Mouse (Mus musculus) macrophage (primary cell): ENCODE results near the gene Ubox5. TPM values are rescaled to one million over a fixed set of nuclear protein-coding genes. Genes with fewer than 3 reads are reported as not detected.

Experiments used
- H3K27ac ChIP-seq: fragments of 350-480 bp; formaldehyde crosslinking; 2 replicates; pipeline ENCODE4 v1.9.0; 2021
- H3K36me3 ChIP-seq: fragments of 350-480 bp; formaldehyde crosslinking; 2 replicates; pipeline ENCODE4 v1.9.0; 2021; ENCODE audit errors: inconsistent target
- H3K4me3 ChIP-seq: fragments of 350-480 bp; formaldehyde crosslinking; 2 replicates; pipeline ENCODE4 v1.9.0; 2021; ENCODE audit errors: inconsistent target
- H3K79me2 ChIP-seq: fragments of 350-480 bp; formaldehyde crosslinking; 2 replicates; pipeline ENCODE4 v1.9.0; 2021; ENCODE audit errors: inconsistent target
- WGBS: methylation state at CpG from one replicate; pipeline ENCODE4 v1.1.7; 2026; ENCODE audit warnings: inconsistent platforms; ENCODE audit not compliant: missing documents; 5-methylcytosine and 5-hydroxymethylcytosine counted together
- polyA plus RNA-seq: library from polyadenylated mRNA; stranded (reverse); fragments of 250-400 nt; gene quantifications from 3 replicates; pipeline ENCODE4 v1.2.4, GENCODE M21; 2018; ENCODE audit warnings: inconsistent platforms

Ubox5 gene
- polyA plus RNA-seq, 1 experiment from 2014 or later = 3.9 TPM

DNA sequence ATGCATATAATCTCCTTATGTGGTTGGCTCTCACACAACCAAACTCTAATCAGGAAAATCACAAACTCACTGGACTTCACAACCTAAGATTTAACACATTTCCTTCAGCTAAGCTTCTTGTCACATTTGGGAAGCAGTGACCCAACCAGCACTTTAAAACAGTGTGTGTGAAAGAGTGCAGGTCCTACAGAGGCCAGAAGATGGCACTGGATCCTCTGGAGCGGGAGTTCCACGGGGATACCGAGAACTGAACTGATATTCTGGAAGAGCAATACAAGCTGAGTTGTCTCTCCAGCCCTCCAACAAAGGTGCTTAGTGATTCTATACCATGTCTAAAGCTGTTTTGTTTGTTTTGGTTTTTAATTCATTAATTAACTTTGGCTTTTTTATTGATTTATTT, 16.7 kb downstream of the Ubox5 start:
- 86% methylated on average over 3 of the region's 3 CpGs for WGBS
- no peak overlapping the region for H3K27ac ChIP-seq
- H3K79me2 ChIP-seq = no peaks in the 10 kb centered on the region
- H3K36me3 ChIP-seq = peaks cover 18% of the 10 kb centered on the region
- H3K4me3 ChIP-seq = no peak overlapping the region

DNA sequence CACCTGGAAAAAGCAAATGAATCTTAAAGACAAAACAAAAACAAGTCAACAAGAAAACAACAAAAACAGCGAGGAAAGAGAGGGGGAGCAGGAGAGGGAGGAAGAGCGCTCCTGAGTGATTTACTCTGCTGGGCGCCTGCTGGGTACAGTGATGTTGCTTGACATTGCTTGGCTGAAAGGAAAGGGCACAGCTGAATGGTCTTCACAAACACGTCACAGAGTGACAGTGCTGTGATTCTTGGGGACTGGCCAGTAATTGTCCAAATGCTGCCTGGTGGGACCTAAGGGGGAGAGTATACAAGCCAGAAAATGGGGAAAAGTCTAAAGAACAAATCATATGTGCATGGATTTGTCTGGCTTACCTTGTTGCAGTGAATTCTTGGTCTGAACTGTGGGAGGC, 27.6 kb downstream of the Ubox5 start:
- H3K79me2 ChIP-seq = no peaks in the 10 kb centered on the region
- no peak overlapping the region for H3K27ac ChIP-seq
- H3K4me3 ChIP-seq = no peak overlapping the region
- H3K36me3 ChIP-seq = peaks cover 42% of the 10 kb centered on the region
- 94% methylated on average over 4 of the region's 4 CpGs for WGBS

DNA sequence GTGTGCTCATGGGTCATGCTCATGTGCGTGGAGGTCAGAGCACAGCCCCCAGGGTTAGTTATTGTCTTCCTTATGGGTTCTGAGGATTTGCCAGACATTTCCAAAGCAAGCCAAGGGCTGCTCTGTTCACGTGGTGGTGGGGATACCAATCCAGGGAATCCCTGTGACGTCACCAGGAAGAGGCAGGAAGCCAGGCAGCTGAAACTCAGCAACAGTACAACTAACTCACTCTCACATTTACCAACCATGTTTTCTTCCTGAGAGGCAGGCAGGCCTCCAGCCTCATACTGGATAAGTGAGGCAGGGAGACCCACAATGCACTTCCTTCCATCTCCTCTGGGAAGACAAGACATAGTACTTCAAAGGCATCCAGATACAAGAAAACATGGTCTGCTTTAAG, 31.4 kb downstream of the Ubox5 start:
- Histone ChIP-seq H3K36me3 (peaks cover 40% of the 10 kb centered on the region), H3K79me2 (no peaks in the 10 kb centered on the region), H3K4me3 (no peak overlapping the region), H3K27ac (no peak overlapping the region)
- WGBS = 95% methylated on average over 3 of the region's 3 CpGs

DNA sequence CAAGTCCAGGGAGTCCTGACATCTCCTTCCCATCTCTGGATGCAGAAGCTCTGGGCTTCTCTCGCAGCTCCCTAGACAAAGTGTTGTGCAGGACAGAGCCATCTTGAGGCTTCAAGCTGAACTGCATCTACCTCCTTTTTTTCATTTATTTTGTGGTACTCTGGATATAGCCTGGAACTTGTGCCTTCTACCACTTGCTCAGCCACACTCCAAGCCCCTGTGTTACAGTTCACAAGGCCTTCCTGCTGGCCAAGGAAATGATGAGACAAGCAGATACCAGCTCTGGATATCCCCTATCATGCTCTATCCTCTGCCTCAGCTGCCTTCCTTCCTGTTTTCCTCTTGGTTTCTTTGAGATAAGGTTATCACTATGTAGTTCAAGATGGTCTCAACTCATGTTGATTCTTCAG, 32.2 kb downstream of the Ubox5 start:
- Histone ChIP-seq H3K79me2 (no peaks in the 10 kb centered on the region), H3K27ac (no peak overlapping the region), H3K4me3 (no peak overlapping the region), H3K36me3 (peaks cover 32% of the 10 kb centered on the region)
- WGBS = 60% methylated on average over 1 of the region's 1 CpGs

DNA sequence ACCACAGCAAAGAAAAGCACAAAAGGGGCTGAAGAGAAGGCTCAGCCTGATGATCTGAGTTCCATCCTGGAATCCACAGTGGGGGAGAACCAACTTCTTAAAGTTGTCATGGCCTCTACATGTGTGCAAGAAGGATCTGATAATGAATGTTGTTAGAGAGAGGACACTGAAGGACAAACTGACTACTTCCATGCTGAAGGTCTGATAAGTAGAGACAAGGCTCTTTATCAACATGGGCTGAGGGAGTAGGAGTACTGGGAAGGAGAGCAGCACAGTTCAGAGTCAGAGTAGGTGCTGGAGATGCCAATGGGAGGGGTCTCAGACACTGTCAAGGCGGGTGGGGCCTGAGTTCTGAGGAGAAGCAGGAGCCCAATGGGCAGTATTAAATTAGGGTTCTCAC, 34.2 kb downstream of the Ubox5 start:
- no peak overlapping the region for H3K27ac ChIP-seq

DNA sequence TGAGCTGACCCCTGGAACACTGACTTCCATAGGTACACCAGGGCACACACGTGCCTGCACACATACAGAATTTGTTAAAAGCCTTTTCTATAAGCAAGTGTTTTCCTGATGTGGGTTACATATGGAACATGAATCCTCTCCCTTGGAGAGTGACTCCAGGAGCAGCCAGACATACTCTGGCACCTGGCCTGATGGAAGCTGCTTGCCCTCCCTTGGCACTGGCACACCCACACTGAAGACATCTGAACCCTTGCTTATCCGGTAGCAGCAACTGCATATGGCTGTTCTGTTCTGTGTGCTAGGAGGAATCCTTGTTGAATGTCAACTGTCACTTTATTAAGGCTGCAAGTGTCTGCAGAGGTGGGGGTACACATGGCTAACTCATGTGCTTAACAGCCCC, 38.8 kb downstream of the Ubox5 start:
- no peak overlapping the region for H3K4me3 ChIP-seq
- 100% methylated on average over 2 of the region's 2 CpGs for WGBS
- H3K79me2 ChIP-seq = no peaks in the 10 kb centered on the region
- H3K36me3 ChIP-seq = peaks cover 14% of the 10 kb centered on the region; the same call in 1 of the 2 replicates
- H3K27ac ChIP-seq = no peak overlapping the region

More for the DNA sequence above, 34.2 kb downstream of the Ubox5 start:
- 100% methylated on average over 1 of the region's 1 CpGs for WGBS
- no peaks in the 10 kb centered on the region for H3K79me2 ChIP-seq
- peaks cover 31% of the 10 kb centered on the region for H3K36me3 ChIP-seq
- no peak overlapping the region for H3K4me3 ChIP-seq

DNA sequence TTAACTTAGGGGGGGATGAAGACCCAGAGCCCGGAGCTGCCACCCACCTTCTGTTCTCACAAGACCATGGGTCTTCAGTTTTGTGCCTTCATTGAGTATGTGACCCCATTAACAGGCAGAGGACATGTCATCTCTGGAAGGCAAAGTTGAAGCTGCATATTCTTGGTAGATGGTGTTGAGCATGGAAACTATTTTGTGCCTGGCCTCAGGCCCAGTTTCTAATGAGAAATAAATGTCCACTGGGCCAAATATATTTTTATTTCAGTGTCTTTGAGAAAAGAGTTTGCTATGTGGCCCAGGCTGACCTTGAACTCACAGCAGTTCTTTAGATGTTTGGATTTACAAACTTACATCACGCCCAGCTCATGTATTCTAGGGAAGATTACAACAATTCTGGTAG, 40.1 kb downstream of the Ubox5 start:
- WGBS = 94% methylated on average over 2 of the region's 2 CpGs
- Histone ChIP-seq H3K4me3 (no peak overlapping the region), H3K27ac (no peak overlapping the region), H3K36me3 (peaks cover 10% of the 10 kb centered on the region; the same call in 1 of the 2 replicates), H3K79me2 (no peaks in the 10 kb centered on the region)

DNA sequence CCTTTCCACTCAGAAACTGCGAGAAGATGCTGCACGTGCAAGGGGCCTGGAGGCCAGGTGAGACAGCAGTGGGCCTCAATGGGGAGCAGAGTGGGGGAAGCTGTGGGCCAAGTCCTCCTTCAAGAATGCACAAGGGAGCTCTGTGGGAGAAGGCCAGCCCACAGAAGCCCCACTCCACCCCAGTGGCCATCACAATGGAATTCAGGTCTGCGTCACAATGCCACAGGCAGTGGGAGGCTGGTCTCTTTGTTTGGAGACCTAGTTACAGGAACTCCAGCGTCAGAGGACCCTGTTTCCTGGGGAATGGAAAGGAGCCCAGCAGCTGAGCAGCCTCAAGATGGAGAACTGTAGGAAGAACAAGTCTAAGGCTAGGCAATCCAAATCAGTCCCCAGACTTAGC, 40.7 kb downstream of the Ubox5 start:
- 83% methylated on average over 4 of the region's 4 CpGs for WGBS
- Histone ChIP-seq H3K36me3 (peaks cover 8% of the 10 kb centered on the region; the same call in 1 of the 2 replicates), H3K4me3 (no peak overlapping the region), H3K79me2 (no peaks in the 10 kb centered on the region), H3K27ac (no peak overlapping the region)

DNA sequence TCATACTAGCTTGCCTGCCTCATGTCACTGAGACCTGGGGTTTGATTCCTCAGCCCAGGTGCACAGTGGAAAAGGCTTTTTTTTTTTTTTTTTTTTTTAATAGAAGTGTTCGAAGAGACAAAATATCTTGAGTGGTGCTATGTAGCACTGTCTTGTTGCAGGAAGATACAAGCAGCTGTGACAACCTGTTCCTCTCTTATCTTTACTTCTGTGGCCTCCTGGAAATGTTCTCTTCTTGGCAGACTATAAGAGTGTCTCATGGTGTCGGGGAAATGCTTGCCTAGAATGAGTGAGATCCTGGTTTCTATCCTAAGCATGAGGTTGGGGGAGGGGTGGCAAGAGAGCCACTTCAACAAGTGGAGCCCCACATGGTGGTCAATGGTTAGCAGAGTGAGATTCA, 41.5 kb downstream of the Ubox5 start:
- Histone ChIP-seq H3K79me2 (no peaks in the 10 kb centered on the region), H3K27ac (no peak overlapping the region), H3K4me3 (no peak overlapping the region), H3K36me3 (peaks cover 8% of the 10 kb centered on the region; the same call in 1 of the 2 replicates)
- WGBS = 85% methylated on average over 2 of the region's 2 CpGs

DNA sequence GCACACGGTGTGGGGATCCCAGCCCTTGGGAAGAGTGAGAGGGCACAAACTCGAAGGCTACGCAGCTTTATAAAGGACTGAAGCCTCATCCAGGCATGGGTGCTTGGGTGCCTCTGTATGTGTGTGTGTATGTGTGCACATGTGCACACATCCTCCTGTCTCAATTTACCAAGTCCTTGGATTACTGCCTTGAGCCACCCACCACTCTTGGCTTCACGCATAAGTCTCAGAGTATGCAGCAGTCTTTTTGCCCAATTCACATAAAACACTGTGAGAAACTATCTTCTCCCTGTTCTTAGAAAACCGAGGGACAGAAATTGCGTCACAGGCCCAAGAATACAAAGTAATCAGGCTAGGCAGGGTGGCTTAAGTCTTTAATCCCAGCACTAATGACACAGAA, 43.8 kb downstream of the Ubox5 start:
- 60% methylated on average over 6 of the region's 6 CpGs for WGBS
- Histone ChIP-seq H3K36me3 (peaks cover under 1% of the 10 kb centered on the region; the same call in 1 of the 2 replicates), H3K27ac (no peak overlapping the region), H3K79me2 (no peaks in the 10 kb centered on the region), H3K4me3 (no peak overlapping the region)

DNA sequence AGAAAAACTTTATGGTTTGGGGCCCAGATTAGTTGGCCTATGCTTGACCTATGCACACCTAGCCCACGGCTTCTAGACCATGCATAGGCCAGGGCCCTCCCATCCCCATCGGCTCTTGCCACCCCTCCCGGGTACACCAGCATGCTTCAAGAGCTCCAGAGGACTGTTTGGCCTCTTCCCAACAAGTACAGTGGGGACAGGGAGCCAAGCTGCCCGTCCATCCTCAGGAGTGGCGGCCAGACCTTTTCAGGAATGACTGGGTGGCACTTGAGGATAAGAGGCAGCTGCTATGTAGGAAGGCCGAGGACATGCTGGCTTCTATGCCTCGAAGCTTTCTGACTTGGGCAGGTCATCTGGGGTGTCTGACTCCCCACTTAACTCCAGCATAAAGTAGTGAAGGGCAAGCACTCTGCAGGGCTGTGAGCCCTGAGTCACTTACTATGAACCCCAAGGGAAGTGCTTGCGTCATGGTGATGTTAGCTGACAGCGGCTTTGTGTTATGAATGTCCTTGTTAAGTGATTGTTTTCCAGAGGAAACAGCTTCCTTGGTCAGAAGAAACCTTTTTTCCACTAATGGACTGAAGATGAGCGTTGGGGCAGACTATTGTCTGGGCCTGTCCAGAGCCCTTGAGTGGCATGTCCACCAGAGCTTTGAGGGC, 45.8 kb downstream of the Ubox5 start:
- WGBS = 89% methylated on average over 10 of the region's 10 CpGs
- H3K4me3 ChIP-seq = no peak overlapping the region
- H3K79me2 ChIP-seq = no peaks in the 10 kb centered on the region

DNA sequence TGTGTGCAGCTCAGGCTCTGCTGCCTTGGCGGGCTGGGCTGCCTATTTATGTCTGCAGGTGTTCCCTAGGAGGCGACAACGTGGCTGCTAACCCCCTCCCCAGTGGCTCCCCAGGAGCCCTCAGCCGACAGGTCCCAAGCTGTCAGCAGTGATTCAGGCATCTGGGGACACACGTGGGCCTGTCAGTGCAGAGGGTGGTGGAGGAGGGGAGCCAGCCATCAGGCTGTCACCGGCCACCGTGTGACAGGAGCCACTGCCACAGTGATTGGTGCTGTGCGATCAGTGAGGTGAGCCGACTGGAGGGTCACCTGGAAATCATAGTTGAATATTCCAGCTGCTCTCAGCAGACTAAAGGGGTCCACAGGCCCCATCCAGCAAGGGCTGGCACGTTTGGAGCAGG, 47.3 kb downstream of the Ubox5 start, which contains the start of gene Avp:
Gene Avp, minus strand, starts transcription at position 3 of the 400 bp plus-strand sequence.
- no peak within 1 kb of the TSS for H3K4me3 ChIP-seq
- no peaks in the 10 kb centered on the region for H3K79me2 ChIP-seq
- no peak within 1 kb of the TSS for H3K27ac ChIP-seq
- WGBS = 72% methylated on average over 10 of the region's 10 CpGs
- no peaks in the 10 kb centered on the region for H3K36me3 ChIP-seq

More for the DNA sequence above, 45.8 kb downstream of the Ubox5 start:
- Histone ChIP-seq H3K36me3 (no peaks in the 10 kb centered on the region), H3K27ac (no peak overlapping the region)

DNA sequence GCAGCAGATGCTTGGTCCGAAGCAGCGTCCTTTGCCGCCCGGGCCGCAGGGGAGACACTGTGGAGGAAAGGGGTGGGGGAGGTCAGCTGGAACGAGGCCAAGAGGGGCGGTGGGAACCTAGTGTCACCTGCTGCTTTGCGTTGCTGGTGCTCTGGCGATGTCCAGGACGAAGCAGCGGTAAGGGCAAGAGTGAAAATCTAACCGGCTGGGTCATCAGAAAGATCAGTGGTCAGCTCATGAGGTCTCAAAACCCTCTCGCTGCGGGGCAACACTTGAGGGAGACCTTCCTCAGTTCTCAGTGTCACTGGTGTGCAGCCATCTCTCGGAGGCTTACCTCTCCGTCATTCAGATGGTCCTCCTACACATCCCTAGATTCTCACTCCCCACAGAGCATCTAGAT, 48.6 kb downstream of the Ubox5 start:
- WGBS = 12% methylated on average over 16 of the region's 16 CpGs
- Histone ChIP-seq H3K4me3 (no peak overlapping the region), H3K36me3 (no peaks in the 10 kb centered on the region), H3K79me2 (no peaks in the 10 kb centered on the region), H3K27ac (no peak overlapping the region)

DNA sequence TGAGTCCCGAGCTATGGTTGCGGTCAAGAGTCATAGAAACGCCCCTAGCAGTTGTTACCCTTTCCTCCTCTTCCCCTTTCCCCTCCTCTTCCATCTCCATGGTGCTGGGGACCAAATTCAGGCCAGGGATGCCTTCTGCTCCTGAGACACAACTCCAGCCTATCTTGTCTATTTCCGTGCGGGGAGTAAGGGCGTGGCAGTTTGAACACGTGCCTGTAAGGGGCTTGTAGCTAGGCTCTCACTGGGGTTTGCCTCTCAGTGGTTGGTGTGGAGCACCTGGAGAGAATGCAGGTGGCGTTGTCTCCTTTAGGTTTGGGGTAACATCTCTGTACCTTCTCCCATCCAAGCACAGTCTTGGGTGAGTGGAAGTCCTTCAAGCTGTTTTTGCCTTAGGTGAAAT, 50.0 kb downstream of the Ubox5 start:
- no peak overlapping the region for H3K27ac ChIP-seq
- WGBS = 10% methylated on average over 8 of the region's 8 CpGs
- H3K36me3 ChIP-seq = no peaks in the 10 kb centered on the region
- no peak overlapping the region for H3K4me3 ChIP-seq
- no peaks in the 10 kb centered on the region for H3K79me2 ChIP-seq

DNA sequence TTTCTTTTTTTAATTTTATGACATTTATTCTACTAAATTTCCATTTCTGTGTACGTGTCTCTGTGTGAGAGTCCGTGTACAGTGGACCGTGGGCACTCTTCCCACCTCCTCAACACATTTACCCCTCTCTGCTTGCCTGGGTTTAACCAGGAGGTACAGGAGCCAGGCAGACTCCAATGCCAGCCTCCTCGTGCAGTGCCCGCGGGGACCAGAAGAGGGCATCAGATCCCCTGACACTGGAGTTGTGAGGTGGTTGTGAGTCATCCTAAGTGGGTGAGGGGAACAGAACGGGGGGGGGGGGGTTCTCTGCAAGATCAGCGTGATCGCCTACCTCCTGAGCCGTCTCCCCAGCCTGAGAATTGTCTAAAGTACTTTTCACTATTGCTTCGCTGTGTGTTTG, 51.7 kb downstream of the Ubox5 start:
- no peaks in the 10 kb centered on the region for H3K36me3 ChIP-seq
- H3K79me2 ChIP-seq = no peaks in the 10 kb centered on the region
- H3K4me3 ChIP-seq = no peak overlapping the region
- 21% methylated on average over 11 of the region's 11 CpGs for WGBS
- no peak overlapping the region for H3K27ac ChIP-seq

DNA sequence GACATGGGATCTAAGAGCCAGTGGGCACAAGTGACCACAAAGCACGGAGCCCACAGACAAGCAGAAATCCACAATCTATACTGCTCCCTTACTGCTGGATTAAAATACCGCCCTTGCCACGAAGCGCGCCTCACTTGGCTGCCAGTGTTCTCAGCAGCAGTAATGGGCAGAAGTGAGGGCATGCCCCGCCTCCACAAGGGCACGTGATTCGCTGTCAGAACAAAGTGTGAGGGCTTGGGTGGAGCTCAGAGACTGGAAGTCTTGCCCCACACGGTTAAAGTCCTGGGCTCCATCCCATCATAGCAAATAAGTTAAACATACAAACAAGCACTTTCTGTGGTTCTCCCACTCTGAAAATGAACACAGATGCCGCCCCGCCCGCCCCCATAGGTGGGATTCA, 52.2 kb downstream of the Ubox5 start:
- Histone ChIP-seq H3K79me2 (no peaks in the 10 kb centered on the region), H3K36me3 (no peaks in the 10 kb centered on the region), H3K27ac (no peak overlapping the region), H3K4me3 (no peak overlapping the region)
- 8% methylated on average over 12 of the region's 12 CpGs for WGBS
